ENCODE assay signal across 8 mouse cellular contexts in genomic region chr15:78422046-78422956, GRCm38 (mm10). TPM values are rescaled to one million over a fixed set of nuclear protein-coding genes. Genes with fewer than 3 reads are reported as not detected.
DNase-seq lines count a peak whose midpoint lies in the region; ATAC-seq and TF ChIP-seq lines count a peak whose summit lies in the region.

No protein-coding gene starts in this region.

- peak overlapping the region; percentile 68 for H3K4me2 ChIP-seq in CH12.LX (ENCODE audit: insufficient read depth, low read depth, poor library complexity, severe bottlenecking)
- peak overlapping the region; percentile 43 for H3K4me2 ChIP-seq in lung, embryonic 16.5 days (ENCODE audit: low read depth, low read length)

- H3K4me3 ChIP-seq in CH12.LX (replicated peaks in 1 of 3; ENCODE audit: low read depth in 2 of 3, low read length in 2 of 3, poor library complexity in 1 of 3): no peak overlapping the region
- H3K4me3 ChIP-seq in layer of hippocampus, adult 2 months: peak overlapping the region; percentile 20; the same call in 1 of the 2 replicates
- peak overlapping the region; percentile 1; the same call in 1 of the 2 replicates for H3K4me3 ChIP-seq in lung, embryonic 16.5 days (ENCODE audit: low read length)

- intact Hi-C loops in heart, postnatal 10 days (cut with DNase I): loop anchor here (1.0 to 5.0 kb wide), 2 partner anchors 67 to 245 kb away; no protein-coding TSS in a partner anchor

- TF ChIP-seq POLR2A in CH12.LX (IDR thresholded peaks at IDR 0.05; ENCODE audit: low read depth, low read length): no peak

- TF ChIP-seq EP300 in CH12.LX (IDR thresholded peaks at IDR 0.05; ENCODE audit: low read length): no peak

- H3K27me3 ChIP-seq in CH12.LX (replicated peaks): peaks cover 40% of the 10 kb centered on the region
- no peaks in the 10 kb centered on the region; the same call in 1 of the 2 replicates for H3K27me3 ChIP-seq in lung, embryonic 16.5 days (ENCODE audit: control insufficient read depth, insufficient read depth, low read depth, low read length)

- H3K9me3 ChIP-seq in CH12.LX (replicated peaks; ENCODE audit: low read length): peaks cover 4% of the 10 kb centered on the region
- H3K9me3 ChIP-seq in lung, embryonic 16.5 days (ENCODE audit: control insufficient read depth, low read length): no peaks in the 10 kb centered on the region

- H3K9ac ChIP-seq in CH12.LX (ENCODE audit: insufficient read depth, low read depth): no peak overlapping the region
- peak overlapping the region; percentile 11 for H3K9ac ChIP-seq in lung, embryonic 16.5 days (ENCODE audit: low read length)

- H3K36me3 ChIP-seq in CH12.LX (replicated peaks in 1 of 2; ENCODE audit: control insufficient read depth in 1 of 2, insufficient read depth in 1 of 2, low read length in 1 of 2): no peaks in the 10 kb centered on the region
- no peaks in the 10 kb centered on the region for H3K36me3 ChIP-seq in lung, embryonic 16.5 days (ENCODE audit: control insufficient read depth, insufficient read depth, low read length)

- ATAC-seq in erythroid progenitor cell, adult 5-6 weeks (replicated peaks; ENCODE audit: low FRiP score, poor library complexity, severe bottlenecking): peak; percentile 87
- ATAC-seq in lung, embryonic 16.5 days (ENCODE audit: low read depth): peak; percentile 84

- peak; percentile 89 for DNase-seq in CH12.LX (ENCODE audit: extremely low read depth)
- DNase-seq in brain, adult 2 months (ENCODE audit: low read depth, low spot score): peak; percentile 88
- DNase-seq in heart, postnatal 10 days: peak; percentile 82 to 89
- DNase-seq in layer of hippocampus, adult 2 months (ENCODE audit: low spot score in 2 of 2): peak; percentile 72 to 90
- peak; percentile 85 for DNase-seq in ovary, postnatal 36 days (ENCODE audit: low spot score)
- DNase-seq in thymus, postnatal 0 days (ENCODE audit: low spot score): peak; percentile 93

- no peak overlapping the region for H3K27ac ChIP-seq in CH12.LX (ENCODE audit: insufficient read depth, low read depth)
- no peak overlapping the region for H3K27ac ChIP-seq in layer of hippocampus, adult 2 months
- no peak overlapping the region for H3K27ac ChIP-seq in lung, embryonic 16.5 days (ENCODE audit: low read length)

- peak; percentile 58 for TF ChIP-seq RAD21 in CH12.LX (IDR thresholded peaks at IDR 0.05; ENCODE audit: low read depth, low read length)

- H3K4me1 ChIP-seq in CH12.LX (ENCODE audit: control insufficient read depth in 1 of 2, insufficient read depth in 2 of 2): peaks cover 0 to 8% of the 10 kb centered on the region in 2 experiments; a peak in 2 of 4 replicates
- peaks cover under 1% of the 10 kb centered on the region for H3K4me1 ChIP-seq in lung, embryonic 16.5 days (replicated peaks; ENCODE audit: control insufficient read depth, insufficient read depth, low read length)

- dilution Hi-C loops in CH12.LX (cut with MboI; ENCODE audit: extremely low pct_ligation_motif_present, extremely low pct_unique_long_range_greater_than_20kb, low sequenced_read_pairs): no loop called here

- peak; percentile 78 to 92 for TF ChIP-seq CTCF in CH12.LX (conservative IDR thresholded peaks at IDR 0.05 in 1 of 2, IDR thresholded peaks at IDR 0.05 in 1 of 2; ENCODE audit: low read depth in 2 of 2, low read length in 2 of 2)
- peak; percentile 87 for TF ChIP-seq CTCF in layer of hippocampus, adult 2 months (conservative IDR thresholded peaks at IDR 0.05)

- no peaks in the 10 kb centered on the region for H3K79me2 ChIP-seq in CH12.LX (replicated peaks; ENCODE audit: control insufficient read depth, extremely low read depth, insufficient read depth, poor library complexity, severe bottlenecking)

- WGBS in lung, embryonic 16.5 days: 13% methylated on average over 15 of the region's 16 CpGs

- in situ Hi-C loops in CH12.LX (cut with MboI; ENCODE audit: low pct_ligation_motif_present, low pct_unique_long_range_greater_than_20kb, low sequenced_read_pairs): loop anchor here (10.0 kb wide), 1 partner anchor 58 kb away; no protein-coding TSS in a partner anchor

TF ChIP-seq in CH12.LX, 34 proteins besides CTCF, POLR2A, EP300 and RAD21 (continues in another document):
- TF ChIP-seq IRF4 (IDR thresholded peaks at IDR 0.05; ENCODE audit: low read depth, low read length) (peak; percentile 66; the same call in 1 of the 2 replicates), SIN3A (IDR thresholded peaks at IDR 0.05; ENCODE audit: low read length) (0 out of 2 replicates have a peak, but pooled peaks have one; percentile 26), TBP (conservative IDR thresholded peaks at IDR 0.05; ENCODE audit: low read depth, low read length) (no peak), JUN (IDR thresholded peaks at IDR 0.05; ENCODE audit: insufficient read depth, low read depth, low read length) (no peak), ZC3H11A (IDR thresholded peaks at IDR 0.05; ENCODE audit: low read depth, low read length) (0 out of 2 replicates have a peak, but pooled peaks have one; percentile 12), USF1 (IDR thresholded peaks at IDR 0.05; ENCODE audit: low read depth, low read length) (no peak), CHD1 (IDR thresholded peaks at IDR 0.05; ENCODE audit: low read depth, low read length) (no peak), E2F4 (IDR thresholded peaks at IDR 0.05; ENCODE audit: insufficient replicate concordance, low read depth, low read length) (no peak), MYC (IDR thresholded peaks at IDR 0.05; ENCODE audit: low read depth, low read length) (peak; percentile 55; the same call in 1 of the 2 replicates), ZMIZ1 (IDR thresholded peaks at IDR 0.05; ENCODE audit: low read depth, low read length) (no peak), HCFC1 (IDR thresholded peaks at IDR 0.05; ENCODE audit: low read depth, low read length) (0 out of 2 replicates have a peak, but pooled peaks have one; percentile 15), MAZ (IDR thresholded peaks at IDR 0.05; ENCODE audit: low read depth, low read length) (no peak), ELF1 (IDR thresholded peaks at IDR 0.05; ENCODE audit: low read depth, low read length) (no peak), POLR2AphosphoS2 (IDR thresholded peaks at IDR 0.05; ENCODE audit: low read depth, low read length) (no peak)

RNA-seq across cellular contexts. Expression of gene Kctd17, which starts 6.1 kb away (rescaled TPM):
- total RNA-seq in CH12.LX (2012; rRNA removed) (not detected in 2 replicates), CH12.LX (2014; rRNA removed) (not detected in 2 replicates)
- not detected in 2 replicates for polyA plus RNA-seq in CH12.LX (2012; ENCODE audit: insufficient read length, low read depth)
- total RNA-seq in erythroid progenitor cell, adult 5-6 weeks (2015; ENCODE audit: low replicate concordance): 2.2 and 14.7 TPM in 2 replicates
- not detected in 2 replicates for total RNA-seq in erythroid progenitor cell, adult 5-6 weeks (2017; ENCODE audit: low replicate concordance)
- total RNA-seq in heart, postnatal 10 days (2021): 10 to 100 TPM; 80.7 TPM
- 100 to 1,000 TPM; 263 to 271 TPM for total RNA-seq in layer of hippocampus, adult 2 months (2021)
- polyA plus RNA-seq in lung, embryonic 16.5 days (2015; fragmentation: Nextera tagmentation; extraction: Ambion mirVana): 32.1 and 37.0 TPM in 2 replicates
- polyA plus RNA-seq in thymus, postnatal 0 days (2015; fragmentation: Nextera tagmentation; extraction: Ambion mirVana): 8.1 and 10.1 TPM in 2 replicates

RNA-seq across cellular contexts. Expression of gene Mpst, which starts 16.1 kb away (rescaled TPM):
- 33.0 and 46.3 TPM in 2 replicates for total RNA-seq in CH12.LX (2012; rRNA removed)
- 18.1 and 27.0 TPM in 2 replicates for total RNA-seq in CH12.LX (2014; rRNA removed)
- polyA plus RNA-seq in CH12.LX (2012; ENCODE audit: insufficient read length, low read depth): 21.5 and 24.4 TPM in 2 replicates
- total RNA-seq in erythroid progenitor cell, adult 5-6 weeks (2015; ENCODE audit: low replicate concordance): 32.8 and 35.2 TPM in 2 replicates
- 45.6 and 67.9 TPM in 2 replicates for total RNA-seq in erythroid progenitor cell, adult 5-6 weeks (2017; ENCODE audit: low replicate concordance)
- 10 to 100 TPM; 26.0 to 26.3 TPM for total RNA-seq in heart, postnatal 10 days (2021)
- 10 to 100 TPM; 29.5 to 31.8 TPM for total RNA-seq in layer of hippocampus, adult 2 months (2021)
- 5.0 and 5.5 TPM in 2 replicates for polyA plus RNA-seq in lung, embryonic 16.5 days (2015; fragmentation: Nextera tagmentation; extraction: Ambion mirVana)
- 3.0 and 4.1 TPM in 2 replicates for polyA plus RNA-seq in thymus, postnatal 0 days (2015; fragmentation: Nextera tagmentation; extraction: Ambion mirVana)

RNA-seq across cellular contexts. Expression of gene Tst, which starts 16.6 kb away (rescaled TPM):
- total RNA-seq in CH12.LX (2012; rRNA removed): 1.8 and 2.0 TPM in 2 replicates
- 0.66 and 0.67 TPM in 2 replicates for total RNA-seq in CH12.LX (2014; rRNA removed)
- 0.56 and 0.57 TPM in 2 replicates for polyA plus RNA-seq in CH12.LX (2012; ENCODE audit: insufficient read length, low read depth)
- 29.3 and 42.2 TPM in 2 replicates for total RNA-seq in erythroid progenitor cell, adult 5-6 weeks (2015; ENCODE audit: low replicate concordance)
- 15.8 and 20.8 TPM in 2 replicates for total RNA-seq in erythroid progenitor cell, adult 5-6 weeks (2017; ENCODE audit: low replicate concordance)
- total RNA-seq in heart, postnatal 10 days (2021): 10 to 100 TPM; 14.4 to 16.4 TPM
- 10 to 100 TPM; 35.6 to 40.3 TPM for total RNA-seq in layer of hippocampus, adult 2 months (2021)
- polyA plus RNA-seq in lung, embryonic 16.5 days (2015; fragmentation: Nextera tagmentation; extraction: Ambion mirVana): 129 and 160 TPM in 2 replicates
- 60.0 and 68.3 TPM in 2 replicates for polyA plus RNA-seq in thymus, postnatal 0 days (2015; fragmentation: Nextera tagmentation; extraction: Ambion mirVana)

RNA-seq across cellular contexts. Expression of gene Tex33, which starts 26.6 kb away (rescaled TPM):
- total RNA-seq in CH12.LX (2012; rRNA removed) (not detected in 2 replicates), CH12.LX (2014; rRNA removed) (not detected in 2 replicates)
- not detected in 2 replicates for polyA plus RNA-seq in CH12.LX (2012; ENCODE audit: insufficient read length, low read depth)
- total RNA-seq in erythroid progenitor cell, adult 5-6 weeks (2015; ENCODE audit: low replicate concordance): not detected in 2 replicates
- total RNA-seq in erythroid progenitor cell, adult 5-6 weeks (2017; ENCODE audit: low replicate concordance): not detected in 2 replicates
- total RNA-seq in heart, postnatal 10 days (2021): not detected
- not detected for total RNA-seq in layer of hippocampus, adult 2 months (2021)
- not detected in 2 replicates for polyA plus RNA-seq in lung, embryonic 16.5 days (2015; fragmentation: Nextera tagmentation; extraction: Ambion mirVana)
- 0.39 and 0.55 TPM in 2 replicates for polyA plus RNA-seq in thymus, postnatal 0 days (2015; fragmentation: Nextera tagmentation; extraction: Ambion mirVana)

RNA-seq across cellular contexts. Expression of gene Tmprss6, which starts 46.1 kb away (rescaled TPM):
- total RNA-seq in CH12.LX (2012; rRNA removed) (0.08 and 0.34 TPM in 2 replicates), CH12.LX (2014; rRNA removed) (0.24 TPM in 2 replicates)
- polyA plus RNA-seq in CH12.LX (2012; ENCODE audit: insufficient read length, low read depth): 0.54 and 0.70 TPM in 2 replicates
- not detected in 2 replicates for total RNA-seq in erythroid progenitor cell, adult 5-6 weeks (2015; ENCODE audit: low replicate concordance)
- 0.26 TPM in 1 of 2 replicates, not detected in the other for total RNA-seq in erythroid progenitor cell, adult 5-6 weeks (2017; ENCODE audit: low replicate concordance)
- total RNA-seq in heart, postnatal 10 days (2021): under 1 TPM; 0.10 to 0.45 TPM
- 1 to 10 TPM; 1.9 to 3.0 TPM for total RNA-seq in layer of hippocampus, adult 2 months (2021)
- 0.14 and 0.74 TPM in 2 replicates for polyA plus RNA-seq in lung, embryonic 16.5 days (2015; fragmentation: Nextera tagmentation; extraction: Ambion mirVana)
- polyA plus RNA-seq in thymus, postnatal 0 days (2015; fragmentation: Nextera tagmentation; extraction: Ambion mirVana): 0.12 and 0.39 TPM in 2 replicates

Comparison
In these comparisons a context has a peak if more than half of its experiments do, and no peak if none do; other contexts are left out.
1. H3K4me3 ChIP-seq: peak in layer of hippocampus, adult 2 months (single experiment) and lung, embryonic 16.5 days (single experiment); none in CH12.LX (0 of 3).
2. RNA of gene Kctd17, which starts 6.1 kb away (total RNA-seq): 263 to 271 TPM in layer of hippocampus, adult 2 months and 80.7 TPM in heart, postnatal 10 days; 2.2 to 14.7 TPM in erythroid progenitor cell, adult 5-6 weeks and not detected in CH12.LX; every median in the first group is over 4 times any median in the second.
3. RNA of gene Tst, which starts 16.6 kb away (total RNA-seq): 35.6 to 40.3 TPM in layer of hippocampus, adult 2 months, 15.8 to 42.2 TPM in erythroid progenitor cell, adult 5-6 weeks and 14.4 to 16.4 TPM in heart, postnatal 10 days; 0.66 to 2.0 TPM in CH12.LX; every median in the first group is over 4 times any median in the second.
4. Peak in every context shown above with its lines, with median percentiles within 50 percentile points of each other: DNase-seq.